Mouse (Mus musculus) ovary, postnatal 36 days (tissue): ENCODE results near the gene Zfp523.

Source experiments
- DNase-seq: peaks from one replicate; pipeline ENCODE4 v3.0.0; 2022; ENCODE audit warnings: low spot score, mixed read lengths

The Zfp523 gene

DNA sequence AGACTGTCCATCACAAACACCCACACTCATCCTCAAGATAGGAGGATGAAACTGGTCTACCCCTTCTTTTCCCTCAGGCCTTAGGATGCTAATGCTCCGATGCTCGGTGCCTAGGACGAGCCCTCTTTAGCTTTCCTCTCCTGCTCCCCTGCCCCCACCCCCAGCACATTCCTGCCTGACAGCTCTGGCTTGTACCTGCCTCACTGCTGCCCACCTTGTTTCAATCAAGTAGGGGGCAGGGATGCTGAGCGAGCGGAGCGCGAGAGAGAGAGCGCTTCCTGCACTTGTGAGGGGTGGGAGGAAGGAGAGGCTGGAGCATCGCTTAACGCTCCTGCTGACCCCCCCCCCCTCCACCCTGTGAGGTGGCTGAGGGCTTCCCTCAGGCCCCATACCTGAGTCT lies 16.6 kb upstream of the Zfp523 start:
- DNase-seq, result no peak

- no peak for DNase-seq
Measured at GRCm38 (mm10) chr17:28161310-28161881, 15.5 kb upstream of the Zfp523 start.

DNA sequence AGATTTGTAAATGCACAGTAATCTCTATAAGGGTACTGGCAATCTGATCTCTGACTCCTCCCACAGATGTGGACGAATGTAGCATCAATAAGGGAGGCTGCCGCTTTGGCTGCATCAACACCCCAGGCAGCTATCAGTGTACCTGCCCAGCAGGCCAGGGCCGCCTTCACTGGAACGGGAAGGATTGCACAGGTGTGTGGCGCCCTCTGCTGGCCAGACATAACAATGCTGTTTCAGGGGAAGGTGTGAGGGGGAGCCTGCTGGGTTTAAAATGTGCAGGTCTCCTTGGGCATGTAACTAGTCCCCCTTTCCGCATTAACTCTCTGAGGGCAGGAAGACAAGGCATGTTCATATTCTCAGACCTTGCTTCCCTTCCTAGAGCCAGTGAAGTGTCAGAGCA lies 13.3 kb upstream of the Zfp523 start:
- DNase-seq, result peak; percentile 77

- no peak for DNase-seq
Measured at GRCm38 (mm10) chr17:28170460-28171305, 6.2 kb upstream of the Zfp523 start.

GRCm38 (mm10) chr17:28172690-28173089 lies 4.2 kb upstream of the Zfp523 start:
- DNase-seq, result no peak

DNA sequence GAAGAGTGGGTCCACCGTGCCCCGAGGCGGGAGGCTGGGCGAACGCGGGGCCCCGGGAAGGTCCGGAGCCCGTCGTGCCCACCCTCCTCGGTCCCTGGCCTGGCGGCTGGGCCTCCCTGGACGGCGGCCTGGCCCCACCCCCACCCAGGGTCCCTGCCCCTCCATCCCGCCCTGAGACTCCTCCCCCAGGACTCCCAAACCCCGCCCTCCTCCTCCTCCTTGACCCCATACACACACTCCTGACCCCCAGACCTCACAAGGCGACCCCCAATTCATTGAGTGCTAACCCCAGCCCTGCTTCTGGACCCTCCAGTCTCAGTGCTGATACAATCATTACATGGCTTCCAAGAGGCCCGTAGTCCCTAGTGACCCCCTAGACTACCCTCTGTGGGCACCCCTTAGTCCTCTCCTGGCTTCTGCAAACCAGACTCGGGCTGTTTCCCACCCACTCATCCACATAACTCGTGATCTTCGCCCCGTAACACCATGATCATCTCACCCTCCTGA lies 664 bp downstream of the Zfp523 start:
- DNase-seq, result no peak

DNA sequence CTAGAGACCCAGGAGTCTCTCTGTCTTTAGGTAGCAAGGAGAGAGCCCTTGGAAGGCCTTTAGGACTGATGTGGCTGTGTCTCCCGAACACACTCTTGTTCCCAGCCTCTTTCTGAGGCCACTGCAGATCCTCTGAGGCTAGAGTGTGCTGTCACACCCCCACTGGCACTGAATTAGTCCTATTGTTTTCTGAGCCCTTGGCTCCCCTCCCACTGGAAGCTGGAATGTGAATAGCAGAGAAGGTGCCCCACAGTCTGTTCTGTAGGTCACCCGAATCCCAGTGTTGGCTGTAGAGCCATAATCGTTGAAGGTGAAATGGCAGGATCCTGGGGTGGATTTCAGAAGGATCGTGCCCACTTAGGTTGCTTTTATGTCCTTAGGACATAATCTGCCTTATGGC lies 3.4 kb downstream of the Zfp523 start:
- no peak for DNase-seq

DNA sequence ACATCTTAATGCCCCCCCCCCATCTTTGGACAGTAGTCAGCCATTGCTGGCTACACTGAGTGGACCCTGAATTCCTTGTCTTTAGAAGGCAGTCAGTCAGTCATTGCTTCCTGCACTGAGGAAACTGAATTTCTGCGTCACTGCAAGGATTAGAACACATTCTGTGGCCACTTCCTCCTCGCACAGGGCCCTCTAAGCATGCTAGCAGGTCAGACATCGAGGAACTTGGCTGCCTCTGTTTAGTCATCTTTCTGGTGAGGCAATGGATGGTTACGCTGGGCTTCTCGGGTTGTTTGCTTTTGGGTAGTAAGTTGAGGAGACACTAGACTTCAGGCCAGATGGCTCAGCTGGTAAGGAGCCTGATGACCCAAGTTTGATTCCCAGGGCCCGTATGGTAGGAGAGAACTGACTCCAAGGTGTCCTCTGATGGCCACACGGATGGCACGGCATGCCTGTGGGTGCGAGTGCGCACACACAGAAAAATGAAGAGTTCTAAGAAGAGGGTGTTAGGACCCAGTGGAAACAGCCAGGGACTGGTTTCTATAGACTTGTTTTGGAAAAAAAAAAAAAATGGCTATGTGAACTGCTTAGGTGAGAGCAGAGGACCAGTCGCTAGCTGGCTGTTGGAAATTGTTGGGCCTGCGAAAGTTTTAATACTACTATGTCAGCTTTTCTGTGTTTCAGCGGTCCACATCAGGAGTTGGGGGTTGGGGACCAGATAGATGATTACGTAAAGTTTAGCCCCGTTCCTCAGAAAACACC lies 4.0 kb downstream of the Zfp523 start:
- DNase-seq, result no peak

GRCm38 (mm10) chr17:28184971-28185638 lies 8.2 kb downstream of the Zfp523 start:
- DNase-seq, result no peak

DNA sequence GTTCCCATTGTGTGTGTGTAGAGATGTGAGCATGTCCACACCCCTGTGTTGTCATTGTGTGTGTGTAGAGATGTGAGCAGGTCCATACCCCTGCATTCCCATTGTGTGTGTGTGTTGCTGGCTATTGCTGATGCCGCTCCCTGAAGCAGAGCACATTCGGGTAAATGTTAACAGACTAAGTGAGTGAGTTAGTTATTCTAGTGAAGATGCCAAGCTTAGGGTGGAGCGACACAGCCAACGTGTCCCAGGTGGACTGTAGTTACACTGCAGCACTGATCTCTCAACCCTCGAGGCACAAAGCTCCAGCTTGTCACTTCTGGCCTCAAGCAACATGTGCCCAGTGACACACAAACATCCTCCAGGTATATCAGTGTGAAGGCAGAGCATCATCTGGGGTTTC lies 11.4 kb downstream of the Zfp523 start:
- DNase-seq, result no peak

- no peak for DNase-seq
Measured at GRCm38 (mm10) chr17:28192754-28193153, 15.8 kb downstream of the Zfp523 start.

DNA sequence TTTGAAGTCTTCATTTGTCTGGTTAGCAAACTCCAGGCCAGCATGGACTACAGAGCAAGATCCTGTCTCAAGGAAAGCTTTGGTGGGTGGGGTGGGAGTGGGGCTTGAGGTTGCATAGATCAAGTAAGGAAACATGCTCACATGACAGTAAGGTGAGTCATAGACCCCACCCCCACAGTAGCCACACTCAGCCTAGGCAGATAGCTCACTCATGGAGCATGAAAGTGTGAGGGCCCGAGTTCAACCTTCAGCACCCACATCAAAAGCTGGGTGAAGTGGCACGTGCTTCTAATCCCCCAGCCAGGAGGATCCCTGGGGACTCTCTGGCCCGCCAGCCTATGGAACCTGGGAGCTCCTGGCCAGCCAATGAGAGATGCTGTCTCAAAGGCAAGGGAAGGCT lies 16.6 kb downstream of the Zfp523 start:
- DNase-seq, result no peak

- no peak for DNase-seq
Measured at GRCm38 (mm10) chr17:28195033-28195432, 18.1 kb downstream of the Zfp523 start.

- no peak for DNase-seq
Measured at GRCm38 (mm10) chr17:28197646-28198045, 20.7 kb downstream of the Zfp523 start.

- no peak for DNase-seq
Measured at GRCm38 (mm10) chr17:28201982-28202381, 25.1 kb downstream of the Zfp523 start.

- peak; percentile 43 for DNase-seq
Measured at GRCm38 (mm10) chr17:28204052-28204720, 27.3 kb downstream of the Zfp523 start.

- no peak for DNase-seq
Measured at GRCm38 (mm10) chr17:28205443-28205842, 28.5 kb downstream of the Zfp523 start.

- no peak for DNase-seq
Measured at GRCm38 (mm10) chr17:28207092-28207491, 30.2 kb downstream of the Zfp523 start.

DNA sequence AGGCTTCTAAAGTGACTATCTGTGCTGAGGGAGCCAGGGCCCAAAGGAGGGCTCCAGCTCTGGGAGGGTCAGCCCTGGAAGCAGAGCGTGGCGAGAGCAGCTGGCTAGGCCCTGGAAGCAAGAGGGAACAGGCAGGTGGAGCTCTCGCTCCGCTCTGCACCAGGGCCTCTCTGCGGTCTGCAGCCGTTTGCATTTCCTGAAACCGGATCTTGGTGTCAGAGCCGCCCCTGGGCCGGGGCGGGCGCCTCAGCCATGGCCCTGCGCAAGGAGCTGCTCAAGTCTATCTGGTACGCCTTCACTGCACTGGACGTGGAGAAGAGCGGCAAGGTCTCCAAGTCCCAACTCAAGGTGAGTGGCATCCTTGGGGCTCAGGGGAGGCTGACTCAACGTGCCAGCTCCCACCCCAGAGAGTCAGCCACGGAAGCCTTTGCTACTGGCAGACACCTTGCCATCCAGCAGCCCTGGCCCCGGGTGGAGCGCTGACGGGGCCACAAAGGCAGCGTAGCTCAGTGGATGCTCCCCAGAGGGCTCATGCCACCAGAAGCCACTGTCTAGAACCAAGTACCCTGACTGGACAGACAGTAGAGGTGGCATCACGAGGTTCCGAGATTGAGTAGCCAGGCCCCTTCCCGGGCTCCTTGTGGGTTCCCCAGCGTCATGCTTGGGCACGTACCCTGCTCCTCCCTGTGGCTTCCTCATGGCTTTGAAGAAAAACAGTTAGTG lies 30.8 kb downstream of the Zfp523 start, which contains the start of gene Def6:
Gene Def6 (plus strand): TSS at position 188 of the 723 bp plus-strand sequence.
- DNase-seq, result peak; percentile 80

DNA sequence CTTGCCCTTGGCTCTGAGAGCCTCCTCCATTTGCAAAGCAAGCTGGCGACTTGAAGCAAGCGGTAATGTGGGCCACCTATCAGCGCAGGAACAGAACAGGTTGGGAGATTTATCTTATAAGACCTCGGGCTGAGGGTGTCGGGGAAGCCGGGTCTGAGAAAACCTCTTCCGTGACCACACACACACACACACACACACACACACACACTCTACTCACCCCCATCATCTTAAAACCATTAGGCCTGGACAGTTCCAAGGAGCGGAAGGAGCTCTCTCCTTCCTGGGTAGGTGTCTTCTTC lies 31.3 kb downstream of the Zfp523 start:
- DNase-seq, result no peak
